8 mouse cellular contexts compared by ENCODE assay signal in the genomic region with DNA sequence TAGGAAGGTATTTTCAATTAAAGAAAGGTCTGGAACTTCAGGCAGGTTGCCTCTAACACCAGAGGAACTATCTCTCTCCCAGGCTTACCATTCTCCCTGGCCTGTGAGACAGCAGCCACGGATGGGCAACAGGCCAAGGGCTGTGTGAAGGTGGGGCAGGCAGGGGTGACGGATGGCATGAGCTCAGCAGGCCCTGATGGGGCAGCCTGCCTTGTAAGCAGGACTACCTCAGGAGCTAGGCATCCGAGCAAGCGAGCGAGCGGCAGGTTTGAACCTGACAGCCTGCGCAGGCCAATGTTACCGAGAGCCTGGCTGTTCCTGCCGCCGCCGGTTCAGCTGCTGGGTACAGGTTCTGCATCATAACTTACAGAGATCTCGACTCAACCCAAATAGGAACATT. TPM values are rescaled to one million over a fixed set of nuclear protein-coding genes. Genes with fewer than 3 reads are reported as not detected.
DNase-seq lines count a peak whose midpoint lies in the region; ATAC-seq lines count a peak whose summit lies in the region.

No protein-coding gene starts in this region.

- DNase-seq in layer of hippocampus, postnatal 10 days (ENCODE audit: low spot score in 2 of 2), result peak; percentile 38 to 44
- DNase-seq in layer of hippocampus, adult 11-12 months (ENCODE audit: low spot score), result no peak
- DNase-seq in cerebellum, adult 11 months, result peak; percentile 65
- peak; percentile 56 to 73 for DNase-seq in lung, adult 18-20 months
- DNase-seq in urinary bladder, postnatal 36 days (ENCODE audit: low spot score in 2 of 2), result peak; percentile 70 to 77
- no peak for DNase-seq in spleen, postnatal 4 days (ENCODE audit: low spot score in 2 of 2)
- DNase-seq in B cell, adult 2 months, result no peak

- H3K36me3 ChIP-seq in heart, embryonic 12.5 days, result no peaks in the 10 kb centered on the region

- no peak overlapping the region for H3K4me3 ChIP-seq in heart, embryonic 12.5 days

- H3K4me1 ChIP-seq in heart, embryonic 12.5 days (replicated peaks), result peaks cover 37% of the 10 kb centered on the region

- peak; percentile 82 for ATAC-seq in heart, embryonic 12.5 days (ENCODE audit: insufficient number of reproducible peaks, low FRiP score)

- H3K9me3 ChIP-seq in heart, embryonic 12.5 days (replicated peaks), result no peaks in the 10 kb centered on the region

- H3K4me2 ChIP-seq in heart, embryonic 12.5 days, result peak overlapping the region; percentile 18; the same call in 1 of the 2 replicates

- H3K27me3 ChIP-seq in heart, embryonic 12.5 days (replicated peaks), result no peaks in the 10 kb centered on the region

- H3K9ac ChIP-seq in heart, embryonic 12.5 days, result no peak overlapping the region

- 35% methylated on average over 12 of the region's 12 CpGs for WGBS in heart, embryonic 12.5 days

- peak overlapping the region; percentile 48; the same call in 1 of the 2 replicates for H3K27ac ChIP-seq in heart, embryonic 12.5 days (ENCODE audit: poor library complexity, severe bottlenecking)

RNA-seq across cellular contexts. Expression of gene Lamc2, which starts 11.4 kb away (rescaled TPM):
- 1 to 10 TPM; 1.9 to 2.7 TPM for total RNA-seq in layer of hippocampus, postnatal 10 days (2021)
- 8.7 and 9.8 TPM in 2 replicates for polyA plus RNA-seq in heart, embryonic 12.5 days (2016; fragmentation: Nextera tagmentation; extraction: Ambion mirVana)

Comparison
In these comparisons a context has a peak if more than half of its experiments do, and no peak if none do; other contexts are left out.
1. DNase-seq: peak in layer of hippocampus, postnatal 10 days (2 of 2), cerebellum, adult 11 months (single experiment), lung, adult 18-20 months (2 of 2) and urinary bladder, postnatal 36 days (2 of 2); none in layer of hippocampus, adult 11-12 months (single experiment), spleen, postnatal 4 days (0 of 2) and B cell, adult 2 months (0 of 2).